Mouse (Mus musculus) liver, embryonic 15.5 days (tissue): ENCODE results near the gene Cacna1b. TPM values are rescaled to one million over a fixed set of nuclear protein-coding genes. Genes with fewer than 3 reads are reported as not detected.

ENCODE experiments used
- ATAC-seq: fragments of 200-750 bp; cut with Nextera tagmentation; 2 replicates; pipeline ENCODE4 v1.8.0; 2017; ENCODE audit warnings: moderate number of reproducible peaks, mild to moderate bottlenecking, moderate library complexity; ENCODE audit not compliant: insufficient read depth
- H3K27ac ChIP-seq: fragments of 300-500 bp; sonication (generic); replicated peaks from 2 replicates; pipeline ENCODE4 v1.5.1; 2015; ENCODE audit warnings: mild to moderate bottlenecking, inconsistent platforms
- H3K27me3 ChIP-seq: fragments of 300-500 bp; sonication (generic); 2 replicates; pipeline ENCODE4 v1.6.1; 2015; ENCODE audit warnings: mild to moderate bottlenecking, inconsistent platforms
- H3K36me3 ChIP-seq: fragments of 300-500 bp; sonication (generic); replicated peaks from 2 replicates; pipeline ENCODE4 v1.6.1; 2015; ENCODE audit warnings: moderate library complexity, mild to moderate bottlenecking, inconsistent platforms
- H3K4me1 ChIP-seq: fragments of 300-500 bp; sonication (generic); replicated peaks from 2 replicates; pipeline ENCODE4 v1.6.1; 2015; ENCODE audit warnings: inconsistent platforms
- H3K4me2 ChIP-seq: fragments of 300-500 bp; sonication (generic); 2 replicates; pipeline ENCODE4 v1.6.1; 2015; ENCODE audit warnings: moderate library complexity, mild to moderate bottlenecking, inconsistent platforms
- H3K4me3 ChIP-seq: fragments of 300-500 bp; sonication (generic); replicated peaks from 2 replicates; pipeline ENCODE4 v1.5.1; 2015; ENCODE audit warnings: mild to moderate bottlenecking, inconsistent platforms
- H3K9ac ChIP-seq: fragments of 300-500 bp; sonication (generic); 2 replicates; pipeline ENCODE4 v1.6.1; 2015; ENCODE audit warnings: moderate library complexity, mild to moderate bottlenecking, inconsistent platforms
- H3K9me3 ChIP-seq: fragments of 300-500 bp; sonication (generic); replicated peaks from 2 replicates; pipeline ENCODE4 v1.6.1; 2016; ENCODE audit warnings: inconsistent platforms
- WGBS: fragments of 180-500 bp; shearing (Covaris S2); methylation state at CpG from one replicate; pipeline ENCODE4 v1.1.7; 2015; ENCODE audit warnings: mixed read lengths; ENCODE audit not compliant: insufficient replicate concordance; 5-methylcytosine and 5-hydroxymethylcytosine counted together
- polyA plus RNA-seq: library from polyadenylated mRNA; unstranded; fragments of >200 nt; fragmentation: Nextera tagmentation; extraction: Ambion mirVana; gene quantifications from 2 replicates; pipeline ENCODE4 v1.2.1, GENCODE M21; 2015

Gene Cacna1b
- polyA plus RNA-seq, result 0.01 and 0.02 TPM in 2 replicates

DNA sequence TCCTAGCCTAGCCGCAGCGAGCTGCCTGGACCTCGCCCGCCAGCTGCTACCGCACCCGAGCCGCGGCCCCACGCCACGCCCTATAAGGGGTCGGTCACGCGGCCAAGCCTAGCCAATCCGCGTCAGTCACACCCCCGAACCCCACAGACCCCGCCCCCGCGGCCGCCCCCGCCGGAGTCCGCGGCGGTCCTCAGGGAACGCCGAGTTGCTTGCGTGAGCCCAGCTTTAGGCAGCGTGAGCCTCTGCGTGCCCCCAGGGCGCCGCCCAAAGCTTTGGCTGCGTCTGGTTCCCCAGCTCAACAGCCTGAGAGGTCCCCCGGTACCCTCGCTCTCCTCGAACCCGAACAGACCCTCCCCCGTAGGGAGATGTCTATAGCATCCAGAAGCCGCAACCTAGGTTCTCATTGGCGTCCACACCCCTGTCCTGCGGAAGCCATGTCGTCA is at the start of gene Cacna1b:
Gene Cacna1b, minus strand, starts transcription at position 38 of the 443 bp plus-strand sequence.
- Histone ChIP-seq H3K27ac (no peak within 1 kb of the TSS), H3K4me2 (peak within 1 kb of the TSS; percentile 72), H3K9me3 (no peaks in the 10 kb centered on the region), H3K27me3 (peaks cover 51% of the 10 kb centered on the region), H3K36me3 (no peaks in the 10 kb centered on the region), H3K4me1 (peaks cover 17% of the 10 kb centered on the region), H3K4me3 (peak within 1 kb of the TSS; percentile 45), H3K9ac (no peak within 1 kb of the TSS)
- WGBS, result under 1% methylated on average over 38 of the region's 42 CpGs
- ATAC-seq, result peak; percentile 49

DNA sequence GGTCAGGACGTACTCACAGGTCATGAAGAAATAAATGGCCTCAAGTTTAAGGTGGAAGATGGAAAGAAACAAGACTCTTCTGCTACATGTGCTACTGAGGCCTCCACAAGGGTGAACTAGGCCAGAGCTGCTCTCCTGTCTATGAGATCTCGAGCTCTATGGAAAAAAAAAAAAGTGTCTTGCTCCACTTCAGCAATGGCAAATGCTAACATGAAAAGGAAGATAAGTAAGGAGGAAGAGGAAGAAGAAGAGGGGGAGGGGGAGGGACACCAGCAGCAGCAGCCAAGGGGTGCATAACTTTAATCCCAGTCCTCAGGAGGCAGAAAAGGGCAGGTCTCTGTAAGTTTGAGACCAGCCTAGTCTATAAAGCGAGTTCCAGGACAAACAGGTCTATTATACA is 46.8 kb upstream of the Cacna1b start:
- Histone ChIP-seq H3K4me2 (no peak overlapping the region), H3K36me3 (peaks cover 64% of the 10 kb centered on the region), H3K4me3 (no peak overlapping the region), H3K4me1 (0 out of 2 replicates have a peak, but pooled peaks cover 2% of the 10 kb centered on the region), H3K27me3 (no peaks in the 10 kb centered on the region), H3K9me3 (no peaks in the 10 kb centered on the region), H3K9ac (no peak overlapping the region), H3K27ac (no peak overlapping the region)
- 53% methylated on average over 3 of the region's 3 CpGs for WGBS
- ATAC-seq, result no peak

DNA sequence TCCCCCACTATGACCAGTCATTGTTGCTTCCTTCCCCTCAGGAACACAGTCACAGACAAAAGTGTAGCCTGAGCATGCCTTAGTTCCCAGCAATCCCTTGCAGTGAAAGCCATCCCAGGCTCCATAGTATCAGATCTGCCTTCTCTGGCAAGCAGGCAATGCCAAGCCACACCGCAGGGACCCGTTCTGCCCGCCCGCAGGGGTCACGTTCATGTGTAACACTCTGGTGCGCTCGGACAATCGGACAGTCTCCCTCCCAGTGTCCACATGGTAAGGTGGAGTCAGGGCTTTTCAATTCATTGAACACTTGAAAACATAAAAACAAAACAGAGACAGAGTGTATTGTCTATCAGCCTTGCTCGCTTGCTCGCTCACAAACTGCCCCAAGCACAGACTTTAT is 44.7 kb upstream of the Cacna1b start:
- 89% methylated on average over 10 of the region's 10 CpGs for whole genome bisulfite sequencing
- Histone ChIP-seq H3K27me3 (no peaks in the 10 kb centered on the region), H3K27ac (no peak overlapping the region), H3K4me3 (no peak overlapping the region), H3K9me3 (no peaks in the 10 kb centered on the region), H3K4me2 (no peak overlapping the region), H3K36me3 (peaks cover 68% of the 10 kb centered on the region), H3K9ac (no peak overlapping the region), H3K4me1 (0 out of 2 replicates have a peak, but pooled peaks cover 2% of the 10 kb centered on the region)
- no peak for ATAC-seq

DNA sequence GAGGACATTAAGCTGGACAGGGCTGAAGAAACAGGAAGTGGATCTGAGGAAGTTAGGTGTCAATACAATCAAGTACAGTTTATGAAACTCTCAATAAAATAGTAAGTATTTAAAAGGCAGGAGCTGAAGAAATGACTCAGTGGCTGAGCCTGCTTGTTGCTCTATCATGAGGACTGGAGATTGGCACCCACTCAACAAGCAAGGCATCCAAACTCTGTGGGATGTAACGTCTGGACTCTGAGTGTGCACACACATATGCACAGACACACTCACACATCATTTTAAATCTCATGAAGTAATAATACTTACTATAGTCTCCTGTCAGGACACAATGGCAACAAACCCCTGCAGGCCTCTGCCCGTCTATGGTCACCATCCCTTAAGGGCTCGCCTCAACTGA is 44.1 kb upstream of the Cacna1b start:
- ATAC-seq, result no peak
- no peak overlapping the region for H3K9ac ChIP-seq
- no peaks in the 10 kb centered on the region for H3K9me3 ChIP-seq
- H3K27ac ChIP-seq, result no peak overlapping the region
- H3K36me3 ChIP-seq, result peaks cover 67% of the 10 kb centered on the region
- 0 out of 2 replicates have a peak, but pooled peaks cover 2% of the 10 kb centered on the region for H3K4me1 ChIP-seq
- no peak overlapping the region for H3K4me2 ChIP-seq
- no peak overlapping the region for H3K4me3 ChIP-seq
- 78% methylated on average over 3 of the region's 3 CpGs for WGBS
- H3K27me3 ChIP-seq, result no peaks in the 10 kb centered on the region

DNA sequence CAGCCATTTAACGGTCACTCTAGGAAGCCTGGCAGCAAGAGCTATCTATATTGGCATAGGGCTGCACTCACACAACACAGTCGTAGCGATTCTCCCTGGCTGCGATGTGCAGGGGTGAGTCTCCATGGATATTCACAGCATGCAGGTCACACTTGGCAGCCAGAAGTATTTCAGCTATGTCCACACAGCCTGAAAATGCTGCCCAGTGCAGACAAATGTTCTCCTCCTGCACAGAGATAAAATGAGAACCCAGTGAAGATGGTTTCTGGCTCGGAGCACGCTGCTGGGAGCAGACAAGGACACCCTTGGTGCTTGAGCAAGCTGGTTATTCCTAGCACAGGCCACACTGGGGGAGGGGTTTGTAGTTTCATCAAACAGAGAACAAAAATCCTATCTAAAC is 43.2 kb upstream of the Cacna1b start:
- peaks cover 76% of the 10 kb centered on the region for H3K36me3 ChIP-seq
- ATAC-seq, result no peak

DNA sequence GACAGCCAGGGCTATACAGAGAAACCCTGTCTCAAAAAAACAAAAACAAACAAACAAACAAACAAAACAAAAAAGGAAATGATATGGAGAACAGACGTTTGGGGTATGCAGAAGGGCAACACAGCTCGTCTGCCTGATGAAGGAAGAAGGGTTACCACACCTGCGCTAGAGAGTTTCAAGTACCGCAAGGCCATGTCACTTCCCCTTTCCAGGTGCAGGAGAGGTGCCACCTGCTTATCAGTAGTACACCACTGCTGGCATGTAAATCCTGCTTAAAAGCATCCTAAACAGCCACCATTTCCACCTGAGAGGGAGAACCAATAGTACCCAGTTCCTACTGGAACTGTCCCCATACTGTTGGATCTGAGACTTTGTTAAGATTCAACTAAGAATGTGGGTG is 42.7 kb upstream of the Cacna1b start:
- 0 out of 2 replicates have a peak, but pooled peaks cover 2% of the 10 kb centered on the region for H3K4me1 ChIP-seq
- peaks cover 81% of the 10 kb centered on the region for H3K36me3 ChIP-seq
- WGBS, result 74% methylated on average over 4 of the region's 4 CpGs
- H3K27ac ChIP-seq, result no peak overlapping the region
- H3K27me3 ChIP-seq, result no peaks in the 10 kb centered on the region
- H3K9me3 ChIP-seq, result no peaks in the 10 kb centered on the region
- H3K4me2 ChIP-seq, result no peak overlapping the region
- H3K4me3 ChIP-seq, result no peak overlapping the region
- no peak for ATAC-seq
- no peak overlapping the region for H3K9ac ChIP-seq

More for the DNA sequence above, 43.2 kb upstream of the Cacna1b start:
- Histone ChIP-seq H3K9me3 (no peaks in the 10 kb centered on the region), H3K4me1 (0 out of 2 replicates have a peak, but pooled peaks cover 2% of the 10 kb centered on the region), H3K9ac (no peak overlapping the region), H3K27ac (no peak overlapping the region), H3K27me3 (no peaks in the 10 kb centered on the region), H3K4me2 (no peak overlapping the region), H3K4me3 (no peak overlapping the region)
- 81% methylated on average over 6 of the region's 6 CpGs for WGBS

DNA sequence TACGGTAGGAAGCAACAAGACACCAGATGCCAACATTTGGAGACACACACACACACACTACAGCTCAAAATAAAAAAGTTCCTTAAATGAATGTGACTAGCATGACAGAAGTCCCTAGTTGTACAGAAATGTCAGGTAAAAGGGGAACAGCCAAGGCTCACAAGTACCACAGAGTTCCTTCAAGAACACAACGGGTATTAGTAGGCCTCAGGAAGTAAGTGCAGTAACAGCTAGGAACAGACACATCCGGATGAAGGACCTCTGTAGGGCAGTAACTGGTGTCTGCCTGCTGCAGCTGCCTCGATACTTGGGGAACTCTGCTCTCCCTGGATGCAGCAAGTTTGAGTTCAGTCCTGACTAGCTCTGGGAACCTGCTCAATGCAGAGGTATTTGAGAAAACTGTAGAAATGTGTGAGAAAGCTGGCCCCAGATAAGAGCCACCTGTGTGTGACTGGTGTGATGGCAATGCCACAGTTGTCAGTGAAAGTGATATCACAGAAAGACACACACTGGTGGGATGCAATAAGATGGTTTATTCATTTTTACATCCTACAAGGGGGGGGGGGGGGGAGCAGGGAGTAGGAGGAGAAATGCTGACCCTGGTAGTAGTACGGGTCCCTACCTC is 34.0 kb upstream of the Cacna1b start:
- H3K9ac ChIP-seq, result no peak overlapping the region
- H3K9me3 ChIP-seq, result no peaks in the 10 kb centered on the region
- peaks cover 79% of the 10 kb centered on the region for H3K36me3 ChIP-seq
- ATAC-seq, result no peak; the same call in 1 of the 2 replicates
- no peak overlapping the region for H3K4me3 ChIP-seq
- 41% methylated on average over 5 of the region's 5 CpGs for WGBS
- H3K27me3 ChIP-seq, result no peaks in the 10 kb centered on the region
- H3K4me1 ChIP-seq, result no peaks in the 10 kb centered on the region; the same call in 1 of the 2 replicates
- no peak overlapping the region for H3K4me2 ChIP-seq
- no peak overlapping the region for H3K27ac ChIP-seq

DNA sequence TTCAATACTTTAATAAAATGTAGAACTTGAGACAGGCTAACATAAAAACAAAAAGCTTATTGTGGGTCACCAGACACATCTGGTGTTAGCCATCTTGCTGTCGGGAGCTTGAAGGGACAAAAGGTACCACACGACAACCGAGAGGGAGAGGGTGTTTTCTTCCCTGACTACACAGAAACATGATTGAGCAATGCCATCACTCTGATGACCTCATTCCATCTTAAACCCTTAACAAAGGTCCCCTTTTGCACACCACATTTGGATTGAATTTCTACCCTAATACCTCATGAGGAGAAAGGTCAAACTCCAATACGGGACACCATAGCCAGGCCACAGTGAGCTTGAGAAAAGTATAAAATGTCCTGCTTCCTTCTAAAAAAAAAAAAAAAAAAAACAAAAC is 24.3 kb upstream of the Cacna1b start:
- no peak overlapping the region for H3K4me3 ChIP-seq
- 67% methylated on average over 4 of the region's 4 CpGs for WGBS
- no peak for ATAC-seq

DNA sequence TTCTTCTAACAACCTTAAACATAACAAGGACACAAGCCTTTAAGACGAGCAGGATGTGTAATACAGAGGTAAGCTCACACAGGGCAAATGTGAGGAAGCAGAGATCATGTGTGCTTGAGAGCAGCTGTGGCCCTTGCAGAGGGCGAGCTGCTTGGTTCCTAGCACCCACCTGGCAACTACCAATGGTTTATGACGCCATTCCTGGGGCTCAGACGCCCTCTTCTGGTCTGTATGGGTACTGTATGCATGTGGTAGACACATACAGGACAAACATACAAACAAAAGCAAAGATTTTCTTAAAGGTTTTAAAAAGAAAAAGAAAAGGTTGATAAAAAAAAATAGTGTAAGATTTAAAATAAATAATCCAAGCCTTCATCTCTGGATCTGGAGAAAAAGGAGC is 18.3 kb upstream of the Cacna1b start:
- Histone ChIP-seq H3K27ac (no peak overlapping the region), H3K4me2 (no peak overlapping the region), H3K9ac (no peak overlapping the region), H3K36me3 (no peaks in the 10 kb centered on the region), H3K9me3 (no peaks in the 10 kb centered on the region), H3K4me1 (no peaks in the 10 kb centered on the region), H3K27me3 (no peaks in the 10 kb centered on the region), H3K4me3 (no peak overlapping the region)
- ATAC-seq, result no peak
- 36% methylated on average over 4 of the region's 4 CpGs for WGBS

More for the DNA sequence above, 24.3 kb upstream of the Cacna1b start:
- no peak overlapping the region for H3K9ac ChIP-seq
- no peaks in the 10 kb centered on the region for H3K27me3 ChIP-seq
- H3K27ac ChIP-seq, result no peak overlapping the region
- no peaks in the 10 kb centered on the region for H3K9me3 ChIP-seq
- peaks cover 19% of the 10 kb centered on the region for H3K36me3 ChIP-seq
- H3K4me1 ChIP-seq, result no peaks in the 10 kb centered on the region
- no peak overlapping the region for H3K4me2 ChIP-seq

DNA sequence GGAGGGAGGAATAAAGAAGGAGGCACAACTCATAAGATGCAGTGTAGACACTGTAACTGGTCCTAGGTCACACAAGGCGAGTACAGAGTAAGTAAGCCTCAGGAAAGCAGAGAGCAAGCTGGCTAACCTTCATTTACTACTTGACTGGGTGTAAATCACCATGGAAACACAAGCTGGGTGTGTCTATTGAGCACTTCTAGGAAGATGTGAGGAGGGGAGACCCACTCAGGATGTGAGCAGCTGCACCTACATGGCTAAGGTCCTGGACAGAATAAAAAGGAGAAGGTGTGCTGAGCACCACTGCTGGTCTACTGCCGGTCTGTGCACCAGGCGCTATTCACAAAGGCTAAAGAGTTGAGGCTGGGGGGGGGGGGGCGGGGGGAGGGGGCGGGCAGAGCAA is 13.9 kb upstream of the Cacna1b start:
- Histone ChIP-seq H3K9ac (no peak overlapping the region), H3K36me3 (no peaks in the 10 kb centered on the region)
- WGBS, result 37% methylated on average over 5 of the region's 5 CpGs

DNA sequence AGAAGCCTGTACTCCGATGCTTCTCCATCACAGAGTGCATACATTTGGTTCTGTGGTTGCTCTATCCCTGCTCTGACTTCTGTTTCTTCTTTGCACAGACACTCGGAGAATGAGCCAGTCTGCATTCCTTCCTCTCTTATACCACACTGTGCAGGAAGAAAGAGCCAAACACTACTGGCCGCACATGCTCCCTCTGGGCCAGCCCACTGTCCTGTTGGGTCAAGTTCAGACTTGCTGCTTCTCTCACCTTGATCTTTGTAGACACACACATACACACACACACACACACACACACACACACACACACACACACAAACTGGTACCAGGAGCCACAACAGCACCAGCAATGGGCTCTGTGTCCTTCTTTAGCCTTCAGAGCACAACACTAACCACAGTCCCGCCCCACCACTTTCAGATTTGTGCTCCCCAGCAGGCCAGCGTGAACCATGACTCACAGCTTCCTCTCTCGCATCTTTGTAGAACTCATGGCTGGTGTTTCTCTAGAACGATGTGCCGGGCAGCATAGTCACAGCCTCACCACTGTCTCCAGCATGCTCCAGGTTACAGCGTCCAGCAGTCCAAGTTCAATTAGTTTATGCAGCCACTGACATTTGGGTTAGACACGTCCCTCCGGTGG is 13.1 kb upstream of the Cacna1b start:
- Histone ChIP-seq H3K27me3 (no peaks in the 10 kb centered on the region), H3K4me3 (no peak overlapping the region), H3K27ac (no peak overlapping the region), H3K36me3 (no peaks in the 10 kb centered on the region), H3K4me2 (no peak overlapping the region), H3K9me3 (no peaks in the 10 kb centered on the region), H3K4me1 (no peaks in the 10 kb centered on the region), H3K9ac (no peak overlapping the region)
- WGBS, result 55% methylated on average over 11 of the region's 11 CpGs
- ATAC-seq, result no peak

More for the DNA sequence above, 13.9 kb upstream of the Cacna1b start:
- Histone ChIP-seq H3K4me2 (no peak overlapping the region), H3K9me3 (no peaks in the 10 kb centered on the region), H3K4me1 (no peaks in the 10 kb centered on the region), H3K27me3 (no peaks in the 10 kb centered on the region), H3K27ac (no peak overlapping the region), H3K4me3 (no peak overlapping the region)
- ATAC-seq, result no peak
